Mouse (Mus musculus) megakaryocyte, embryonic 14.5 days (primary cell): ENCODE data around the gene Gbp2b.

Experiments used
- FLI1 ChIP-seq: IDR thresholded peaks from 2 replicates; pipeline ENCODE4 v1.6.1; 2012; ENCODE audit warnings: low read length, inconsistent platforms, mixed read lengths
- GATA1 ChIP-seq: IDR thresholded peaks from 3 replicates; pipeline ENCODE4 v1.6.1; 2012; ENCODE audit warnings: mixed read lengths, low read length, inconsistent platforms, borderline replicate concordance

GRCm38 (mm10) chr3:142583067-142583466 lies 11.6 kb upstream of the Gbp2b start:
- TF ChIP-seq GATA1 (no peak), FLI1 (no peak)
